Mouse (Mus musculus): Measurements from ENCODE around the gene Pi4ka. TPM values are rescaled to one million over a fixed set of nuclear protein-coding genes. Genes with fewer than 3 reads are reported as not detected.

Gene Pi4ka
- total RNA-seq, 1 experiment: 42.5 TPM

GRCm38 (mm10) chr16:17271856-17272255 lies 134.3 kb downstream of the Pi4ka start:
- no peak for DNase-seq (ENCODE audit: low read depth, low spot score)
- no peak overlapping the region for H3K27ac ChIP-seq (ENCODE audit: insufficient read depth, low read depth, low read length, poor library complexity, severe bottlenecking)
- H3K36me3 ChIP-seq (ENCODE audit: control insufficient read depth, insufficient read depth, low read length, poor library complexity, severe bottlenecking): no peaks in the 10 kb centered on the region
- H3K4me3 ChIP-seq (ENCODE audit: insufficient read depth in 1 of 2, low read depth in 1 of 2, low read length in 2 of 2, poor library complexity in 1 of 2, severe bottlenecking in 1 of 2): no peak overlapping the region
- H3K4me1 ChIP-seq (ENCODE audit: control insufficient read depth in 2 of 2, insufficient read depth in 2 of 2, low read length in 2 of 2, poor library complexity in 1 of 2): peaks cover 0 to 4% of the 10 kb centered on the region in 2 experiments; a peak in 1 of 4 replicates
- in situ Hi-C loops (cut with MboI; ENCODE audit: low sequenced_read_pairs in 2 of 2, unreplicated experiment in 2 of 2): loop anchor here in 1 of 2 experiments (5.0 kb wide), 1 partner anchor 65 kb away; the partner anchor contains the start of gene Rimbp3
- TF ChIP-seq CHD2 (IDR thresholded peaks at IDR 0.05; ENCODE audit: low read depth, low read length) (no peak), MAFK (IDR thresholded peaks at IDR 0.05; ENCODE audit: insufficient read depth, low read depth, low read length) (no peak), HCFC1 (IDR thresholded peaks at IDR 0.05; ENCODE audit: borderline replicate concordance, insufficient read depth, low read length) (no peak), ZC3H11A (IDR thresholded peaks at IDR 0.05; ENCODE audit: borderline replicate concordance, low read depth, low read length) (no peak), ZNF384 (IDR thresholded peaks at IDR 0.05; ENCODE audit: low read depth, low read length) (no peak)
- H3K9me3 ChIP-seq (ENCODE audit: control insufficient read depth, insufficient read depth, low read depth, low read length): no peaks in the 10 kb centered on the region
- H3K9ac ChIP-seq (ENCODE audit: insufficient read depth, low read depth, low read length, poor library complexity, severe bottlenecking): no peak overlapping the region

- peak; percentile 53 for DNase-seq (ENCODE audit: low read depth, low spot score)
- H3K4me1 ChIP-seq (ENCODE audit: control insufficient read depth in 2 of 2, insufficient read depth in 2 of 2, low read length in 2 of 2, poor library complexity in 1 of 2): peaks cover 0 to 4% of the 10 kb centered on the region in 2 experiments; a peak in 1 of 4 replicates
- H3K27ac ChIP-seq (ENCODE audit: insufficient read depth, low read depth, low read length, poor library complexity, severe bottlenecking): no peak overlapping the region
- peak; percentile 85 for TF ChIP-seq ZC3H11A (IDR thresholded peaks at IDR 0.05; ENCODE audit: borderline replicate concordance, low read depth, low read length)
- peak; percentile 80 for TF ChIP-seq MAFK (IDR thresholded peaks at IDR 0.05; ENCODE audit: insufficient read depth, low read depth, low read length)
- no peak for TF ChIP-seq ZNF384 (IDR thresholded peaks at IDR 0.05; ENCODE audit: low read depth, low read length)
- H3K4me3 ChIP-seq (ENCODE audit: insufficient read depth in 1 of 2, low read depth in 1 of 2, low read length in 2 of 2, poor library complexity in 1 of 2, severe bottlenecking in 1 of 2): no peak overlapping the region
- no peak overlapping the region for H3K9ac ChIP-seq (ENCODE audit: insufficient read depth, low read depth, low read length, poor library complexity, severe bottlenecking)
- no peaks in the 10 kb centered on the region for H3K9me3 ChIP-seq (ENCODE audit: control insufficient read depth, insufficient read depth, low read depth, low read length)
- H3K36me3 ChIP-seq (ENCODE audit: control insufficient read depth, insufficient read depth, low read length, poor library complexity, severe bottlenecking): no peaks in the 10 kb centered on the region
- in situ Hi-C loops (cut with MboI; ENCODE audit: low sequenced_read_pairs in 2 of 2, unreplicated experiment in 2 of 2): loop anchor here in 1 of 2 experiments (5.0 kb wide), 1 partner anchor 64 kb away; the partner anchor contains the start of gene Rimbp3
These were observed 135.0 kb downstream of the Pi4ka start for GRCm38 (mm10) chr16:17271124-17271523.

GRCm38 (mm10) chr16:17269872-17270271 lies 136.2 kb downstream of the Pi4ka start:
- Histone ChIP-seq H3K9me3 (ENCODE audit: control insufficient read depth, insufficient read depth, low read depth, low read length) (no peaks in the 10 kb centered on the region), H3K4me3 (ENCODE audit: insufficient read depth in 1 of 2, low read depth in 1 of 2, low read length in 2 of 2, poor library complexity in 1 of 2, severe bottlenecking in 1 of 2) (no peak overlapping the region), H3K36me3 (ENCODE audit: control insufficient read depth, insufficient read depth, low read length, poor library complexity, severe bottlenecking) (no peaks in the 10 kb centered on the region), H3K4me1 (ENCODE audit: control insufficient read depth in 2 of 2, insufficient read depth in 2 of 2, low read length in 2 of 2, poor library complexity in 1 of 2) (peaks cover 0 to 4% of the 10 kb centered on the region in 2 experiments; a peak in 1 of 4 replicates), H3K9ac (ENCODE audit: insufficient read depth, low read depth, low read length, poor library complexity, severe bottlenecking) (no peak overlapping the region), H3K27ac (ENCODE audit: insufficient read depth, low read depth, low read length, poor library complexity, severe bottlenecking) (no peak overlapping the region)
- DNase-seq (ENCODE audit: low read depth, low spot score): no peak
- in situ Hi-C loops (cut with MboI; ENCODE audit: low sequenced_read_pairs in 2 of 2, unreplicated experiment in 2 of 2): loop anchor here (5.0 to 10.0 kb wide), 2 partner anchors 63 to 65 kb away; partner anchors contain the start of genes Rimbp3 (in 2 of the 2) and Ube2l3 (in 1 of the 2)
- TF ChIP-seq CHD2 (IDR thresholded peaks at IDR 0.05; ENCODE audit: low read depth, low read length): no peak
- TF ChIP-seq MAFK (IDR thresholded peaks at IDR 0.05; ENCODE audit: insufficient read depth, low read depth, low read length): no peak
- TF ChIP-seq HCFC1 (IDR thresholded peaks at IDR 0.05; ENCODE audit: borderline replicate concordance, insufficient read depth, low read length): no peak
- TF ChIP-seq ZC3H11A (IDR thresholded peaks at IDR 0.05; ENCODE audit: borderline replicate concordance, low read depth, low read length): no peak
- no peak for TF ChIP-seq ZNF384 (IDR thresholded peaks at IDR 0.05; ENCODE audit: low read depth, low read length)

- TF ChIP-seq ZC3H11A (IDR thresholded peaks at IDR 0.05; ENCODE audit: borderline replicate concordance, low read depth, low read length): no peak
- no peak for TF ChIP-seq HCFC1 (IDR thresholded peaks at IDR 0.05; ENCODE audit: borderline replicate concordance, insufficient read depth, low read length)
- TF ChIP-seq ZNF384 (IDR thresholded peaks at IDR 0.05; ENCODE audit: low read depth, low read length): no peak
- no peak for TF ChIP-seq CHD2 (IDR thresholded peaks at IDR 0.05; ENCODE audit: low read depth, low read length)
- no peak for TF ChIP-seq MAFK (IDR thresholded peaks at IDR 0.05; ENCODE audit: insufficient read depth, low read depth, low read length)
- H3K27ac ChIP-seq (ENCODE audit: insufficient read depth, low read depth, low read length, poor library complexity, severe bottlenecking): no peak overlapping the region
- no peaks in the 10 kb centered on the region for H3K36me3 ChIP-seq (ENCODE audit: control insufficient read depth, insufficient read depth, low read length, poor library complexity, severe bottlenecking)
- no peak overlapping the region for H3K9ac ChIP-seq (ENCODE audit: insufficient read depth, low read depth, low read length, poor library complexity, severe bottlenecking)
- DNase-seq (ENCODE audit: low read depth, low spot score): no peak
- no peak overlapping the region for H3K4me3 ChIP-seq (ENCODE audit: insufficient read depth in 1 of 2, low read depth in 1 of 2, low read length in 2 of 2, poor library complexity in 1 of 2, severe bottlenecking in 1 of 2)
- H3K9me3 ChIP-seq (ENCODE audit: control insufficient read depth, insufficient read depth, low read depth, low read length): no peaks in the 10 kb centered on the region
- peaks cover 0 to 4% of the 10 kb centered on the region in 2 experiments; a peak in 1 of 4 replicates for H3K4me1 ChIP-seq (ENCODE audit: control insufficient read depth in 2 of 2, insufficient read depth in 2 of 2, low read length in 2 of 2, poor library complexity in 1 of 2)
- in situ Hi-C loops (cut with MboI; ENCODE audit: low sequenced_read_pairs in 2 of 2, unreplicated experiment in 2 of 2): loop anchor here in 1 of 2 experiments (10.0 kb wide), 1 partner anchor 63 kb away; the partner anchor contains the start of genes Rimbp3 and Ube2l3
These were observed 138.2 kb downstream of the Pi4ka start for GRCm38 (mm10) chr16:17267937-17268336.
